Mouse (Mus musculus): Measurements from ENCODE around the gene D3Ertd751e.

Gene D3Ertd751e

DNA sequence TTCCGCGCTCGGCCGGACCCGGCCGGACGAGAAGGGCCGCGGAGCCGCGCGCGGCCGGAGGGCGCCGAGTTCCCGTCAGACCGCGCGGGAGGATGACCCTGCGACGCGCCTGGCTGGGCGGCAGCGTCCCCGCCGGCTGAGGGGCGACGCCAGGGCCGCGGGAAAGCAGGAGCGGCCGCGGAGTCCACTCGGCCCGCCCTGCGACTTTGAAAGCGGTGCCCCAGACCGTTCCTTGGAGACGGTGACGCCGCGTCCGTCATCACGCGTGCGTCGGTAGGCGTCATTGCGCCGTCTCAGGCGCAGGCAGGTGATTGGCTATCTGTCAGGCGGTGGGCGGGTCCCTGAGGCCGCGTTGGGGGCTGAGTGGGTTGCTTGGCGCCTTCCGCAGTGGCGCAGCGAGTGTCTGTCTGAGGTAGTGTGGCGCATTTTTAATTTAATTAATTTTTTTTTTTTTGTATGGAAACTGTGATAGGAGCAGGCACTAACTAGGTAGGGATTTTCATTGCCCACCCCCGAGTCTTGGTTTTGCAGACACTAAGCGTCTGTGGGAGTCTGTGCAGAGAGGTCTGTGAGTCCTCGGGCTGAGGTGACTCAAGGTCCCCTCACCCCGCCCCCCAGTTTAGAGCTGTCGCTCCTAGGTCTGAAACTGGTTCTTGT lies at the start of gene D3Ertd751e, which contains the start of gene Sclt1:
Gene D3Ertd751e (plus strand): TSS at position 334 of the 657 bp plus-strand sequence.
Gene Sclt1 (minus strand): TSS at position 237 of the 657 bp plus-strand sequence.
- DNase-seq (ENCODE audit: low spot score in 2 of 2): peak; percentile 99

DNA sequence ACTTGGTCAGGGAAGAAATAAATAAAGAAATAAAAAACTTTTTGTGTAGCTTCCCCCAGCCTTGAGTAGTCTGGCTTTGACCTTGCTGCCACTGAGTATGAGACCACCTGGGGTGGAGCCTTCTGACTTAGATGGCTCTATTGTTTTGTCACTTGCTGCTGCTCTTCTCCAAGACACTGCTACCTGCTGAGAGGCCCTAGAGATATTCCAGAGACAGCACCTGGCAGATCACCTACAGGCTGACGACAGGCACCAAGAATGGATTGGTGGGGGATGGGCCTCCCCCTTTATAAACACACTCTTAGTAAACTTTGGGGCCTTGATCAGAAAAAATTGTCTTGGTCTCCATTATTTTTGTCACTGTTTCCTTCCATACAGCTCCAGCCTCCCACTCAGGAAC lies 46.7 kb upstream of the D3Ertd751e start:
- no peak for DNase-seq (ENCODE audit: low spot score in 2 of 2)

DNA sequence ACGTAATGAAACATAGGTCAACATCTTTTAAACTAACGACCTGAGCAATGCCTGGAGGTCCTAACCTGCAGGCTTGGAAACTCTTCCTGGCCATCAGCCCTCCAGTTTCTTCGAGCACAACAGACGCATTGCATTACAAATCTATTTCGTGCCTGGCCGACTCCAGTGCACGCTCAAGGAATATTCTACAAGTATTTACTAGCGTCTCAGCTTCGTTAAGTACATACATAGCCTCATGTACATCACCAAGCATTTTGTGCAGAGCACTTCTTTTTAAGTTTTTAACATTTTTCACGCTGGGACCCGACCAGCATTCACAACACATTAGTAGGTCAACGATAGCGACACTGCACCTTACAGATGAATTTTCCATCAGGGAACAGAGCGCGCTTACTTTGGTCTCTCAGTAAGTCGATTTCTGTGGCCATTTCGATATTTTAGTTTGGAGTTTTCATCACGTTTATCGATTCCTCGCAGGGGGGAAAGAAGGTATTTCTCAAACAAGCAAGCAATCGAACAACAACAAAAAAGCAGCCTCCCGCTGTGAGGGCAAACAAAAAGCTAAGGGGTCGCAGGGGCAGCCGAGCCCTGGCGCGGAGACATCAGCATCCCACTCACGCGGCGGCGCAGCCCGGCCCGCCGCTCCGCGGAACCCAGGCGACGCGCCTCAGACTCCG lies 672 bp upstream of the D3Ertd751e start:
- peak; percentile 25 to 32 for DNase-seq (ENCODE audit: low spot score in 2 of 2)

DNA sequence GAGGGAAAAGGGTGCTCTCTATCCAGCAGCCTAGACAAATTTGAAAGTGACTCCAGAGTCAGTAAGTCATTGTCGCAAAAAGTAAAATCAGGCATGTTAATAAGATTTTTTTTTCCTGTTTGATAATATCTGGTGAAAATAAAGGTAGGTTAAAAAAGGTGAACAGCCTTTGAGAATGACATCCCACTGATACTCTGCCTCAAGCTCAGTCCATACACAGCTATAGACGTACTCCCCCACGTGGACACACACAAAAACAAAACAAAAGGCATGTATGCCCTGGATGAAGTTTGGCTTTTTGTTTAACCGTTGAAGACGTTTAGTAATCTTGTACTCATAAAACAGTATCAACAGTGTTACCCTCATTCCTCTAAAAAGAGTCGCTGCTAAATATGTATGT lies 1.0 kb downstream of the D3Ertd751e start:
- no peak for DNase-seq (ENCODE audit: low spot score in 2 of 2)

DNA sequence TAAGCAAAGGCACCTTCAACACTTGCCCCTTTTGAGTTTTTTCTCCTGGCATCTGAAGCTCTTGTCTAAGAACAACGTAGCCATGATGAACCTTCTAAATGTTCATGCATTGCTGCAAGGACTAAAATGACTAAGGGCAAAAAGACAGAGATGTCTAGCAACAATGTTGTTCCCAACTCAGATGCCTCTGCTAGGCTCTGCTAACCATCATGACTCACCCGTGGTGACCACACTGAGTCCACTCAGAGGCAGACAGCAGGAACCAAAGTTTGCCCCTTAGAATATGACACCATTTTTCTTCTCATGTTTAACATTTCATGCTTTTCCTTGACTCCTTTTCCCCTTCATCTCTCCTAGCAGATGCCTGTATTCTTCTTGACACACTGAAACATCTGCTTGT lies 12.1 kb downstream of the D3Ertd751e start:
- no peak for DNase-seq (ENCODE audit: low spot score in 2 of 2)

DNA sequence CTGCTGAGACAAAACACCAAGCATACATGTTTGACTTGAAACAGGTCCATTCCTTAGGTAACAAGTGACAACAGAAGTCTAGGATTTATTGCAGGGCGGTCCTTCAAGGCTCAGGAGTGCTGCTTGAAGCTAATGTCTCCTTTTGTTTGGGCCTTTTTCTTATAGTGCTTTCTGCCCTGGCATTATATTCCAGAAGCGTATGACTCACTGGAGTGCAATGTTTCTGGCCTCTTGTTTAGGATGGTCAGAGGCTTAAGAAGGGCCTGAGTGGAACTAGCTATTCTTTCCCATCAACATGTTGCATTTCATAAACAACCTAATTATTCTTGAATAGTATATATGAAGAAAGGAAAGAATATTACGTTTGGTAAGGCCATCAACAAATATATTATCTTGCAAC lies 19.7 kb downstream of the D3Ertd751e start:
- no peak for DNase-seq (ENCODE audit: low spot score in 2 of 2)

DNA sequence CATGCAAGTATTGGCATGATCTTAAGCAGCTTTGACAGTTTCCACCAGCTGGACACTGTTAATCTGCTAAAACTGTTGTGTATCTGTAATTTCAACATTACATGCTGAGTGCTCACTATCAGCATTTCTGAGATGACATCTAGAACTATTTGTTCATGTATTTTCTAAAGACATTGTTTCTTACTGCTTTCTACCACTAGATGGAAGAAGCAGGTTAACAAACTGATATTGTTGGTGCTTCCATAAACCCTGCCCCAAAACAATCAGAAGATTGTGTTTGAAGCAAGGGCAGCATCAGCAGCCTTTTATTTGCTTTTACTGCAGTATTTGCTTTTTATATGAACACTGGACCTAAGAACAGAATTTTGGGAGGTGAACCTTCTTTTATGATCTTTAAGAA lies 70.0 kb downstream of the D3Ertd751e start:
- no peak for DNase-seq (ENCODE audit: low spot score in 2 of 2)
